Mouse (Mus musculus): ENCODE results near the gene Zfp385a.

DNA sequence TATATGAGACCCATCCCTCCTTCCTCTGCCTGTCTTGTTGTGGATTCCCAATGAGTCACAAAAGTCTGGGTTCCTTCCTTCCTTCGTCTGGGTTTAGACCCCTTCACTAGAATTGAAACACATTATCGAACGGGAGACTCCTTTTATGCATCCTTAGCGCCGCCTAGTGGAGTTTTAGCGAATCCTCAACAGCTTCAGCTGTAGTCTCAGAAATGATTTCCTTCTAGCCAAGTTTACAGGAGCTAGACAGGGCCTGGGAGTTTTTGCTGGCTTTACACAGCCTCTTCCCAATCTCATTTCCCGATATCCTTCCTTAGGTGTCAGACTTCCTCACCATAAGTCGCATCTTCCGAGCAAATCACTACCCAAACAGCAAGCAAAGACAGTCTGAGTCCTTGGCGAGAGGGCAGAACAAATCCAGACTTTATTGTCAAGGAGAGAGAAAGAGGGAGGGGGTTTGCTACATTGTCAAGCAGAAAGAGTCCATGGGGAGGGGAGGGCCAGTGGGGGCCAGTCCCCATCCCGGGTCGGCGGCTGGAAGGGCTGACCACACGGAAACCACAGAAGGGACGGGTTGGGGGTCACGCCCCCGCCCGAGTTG lies 26.3 kb downstream of the Zfp385a start:
- TF ChIP-seq CTCF (IDR thresholded peaks at IDR 0.05; ENCODE audit: control insufficient read depth, insufficient read depth, insufficient read length) (no peak), MAX (IDR thresholded peaks at IDR 0.05) (no peak), MYOD1 (IDR thresholded peaks at IDR 0.05; ENCODE audit: control insufficient read depth, insufficient read length, low read depth) (no peak), CEBPB (IDR thresholded peaks at IDR 0.05; ENCODE audit: low read depth) (no peak), FOSL1 (IDR thresholded peaks at IDR 0.05; ENCODE audit: insufficient read depth, low read length, poor library complexity, severe bottlenecking) (no peak)

All from C2C12 (cell line).